Mouse (Mus musculus) cerebellum, postnatal 10 days (tissue): Measurements from ENCODE around the gene Ift74.
A peak's percentile ranks its signal among the peaks of the same experiment; 100 is the strongest.

Experiments used
- DNase-seq, 2 experiments: peaks; one replicate each; pipeline ENCODE4 v3.0.0; 2021; ENCODE audit warnings: mixed read lengths in 2 of 2

Ift74 gene

GRCm38 (mm10) chr4:94696368-94696767 is 82.1 kb downstream of the Ift74 start:
- DNase-seq = peak; percentile 4 to 5

- no peak for DNase-seq
Observed at GRCm38 (mm10) chr4:94711002-94711401, 96.7 kb downstream of the Ift74 start.

GRCm38 (mm10) chr4:94711426-94711825 is 97.1 kb downstream of the Ift74 start:
- DNase-seq = no peak

- no peak for DNase-seq
Observed at GRCm38 (mm10) chr4:94713741-94714140, 99.5 kb downstream of the Ift74 start.

- no peak for DNase-seq
Observed at GRCm38 (mm10) chr4:94715166-94715565, 100.9 kb downstream of the Ift74 start.

GRCm38 (mm10) chr4:94725799-94726198 is 111.5 kb downstream of the Ift74 start:
- DNase-seq = no peak

- no peak for DNase-seq
Observed at GRCm38 (mm10) chr4:94732721-94733120, 118.4 kb downstream of the Ift74 start.

GRCm38 (mm10) chr4:94737326-94738295 is 123.3 kb downstream of the Ift74 start:
- DNase-seq = no peak

- peak; percentile 30 to 36 for DNase-seq
Observed at GRCm38 (mm10) chr4:94738838-94739731, 124.8 kb downstream of the Ift74 start, which contains the start of gene Tek. Gene Tek, plus strand, starts transcription at chr4:94739289.

- no peak for DNase-seq
Observed at GRCm38 (mm10) chr4:94741824-94742223, 127.5 kb downstream of the Ift74 start.
